Mouse (Mus musculus) limb, embryonic 10.5 days (tissue): ENCODE measurements around the gene Pced1b. TPM values are rescaled to one million over a fixed set of nuclear protein-coding genes. Genes with fewer than 3 reads are reported as not detected.

Source experiments
- DNase-seq: peaks from one replicate; pipeline ENCODE4 v3.0.0-alpha.2; 2017; ENCODE audit warnings: low spot score
- H3K27ac ChIP-seq: fragments of 300-500 bp; sonication (generic); 2 replicates; pipeline ENCODE4 v1.5.1; 2016; ENCODE audit warnings: mild to moderate bottlenecking
- H3K27me3 ChIP-seq: fragments of 300-500 bp; sonication (generic); 2 replicates; pipeline ENCODE4 v1.6.1; 2016; ENCODE audit warnings: low read depth, mild to moderate bottlenecking; ENCODE audit not compliant: poor library complexity, severe bottlenecking
- H3K36me3 ChIP-seq: fragments of 300-500 bp; sonication (generic); 2 replicates; pipeline ENCODE4 v1.6.1; 2016; ENCODE audit warnings: mild to moderate bottlenecking, moderate library complexity
- H3K4me1 ChIP-seq: fragments of 300-500 bp; sonication (generic); 2 replicates; pipeline ENCODE4 v1.6.1; 2016
- H3K4me3 ChIP-seq: fragments of 300-500 bp; sonication (generic); 2 replicates; pipeline ENCODE4 v1.5.1; 2016; ENCODE audit warnings: mild to moderate bottlenecking, moderate library complexity
- H3K9me3 ChIP-seq: fragments of 300-500 bp; sonication (generic); replicated peaks from 2 replicates; pipeline ENCODE4 v1.6.1; 2016; ENCODE audit warnings: mild to moderate bottlenecking
- WGBS: fragments of 180-500 bp; shearing (Covaris S2); methylation state at CpG from one replicate; pipeline ENCODE4 v1.1.7; 2016; 5-methylcytosine and 5-hydroxymethylcytosine counted together
- polyA plus RNA-seq: library from polyadenylated mRNA; unstranded; fragments of >200 nt; fragmentation: Nextera tagmentation; extraction: Ambion mirVana; gene quantifications from 2 replicates; pipeline ENCODE4 v1.2.1, GENCODE M21; 2016

Pced1b gene
- polyA plus RNA-seq, 1 experiment from 2014 or later = 3.6 TPM

GRCm38 (mm10) chr15:97281712-97282571, 35.0 kb downstream of the Pced1b start:
- Histone ChIP-seq H3K4me3 (no peak overlapping the region), H3K9me3 (no peaks in the 10 kb centered on the region), H3K27ac (no peak overlapping the region), H3K4me1 (peaks cover 48% of the 10 kb centered on the region), H3K36me3 (no peaks in the 10 kb centered on the region), H3K27me3 (no peaks in the 10 kb centered on the region)
- no peak for DNase-seq
- 77% methylated on average over 10 of the region's 10 CpGs for WGBS

GRCm38 (mm10) chr15:97282572-97282881, 35.6 kb downstream of the Pced1b start:
- WGBS = 89% methylated on average over 6 of the region's 6 CpGs
- Histone ChIP-seq H3K27ac (no peak overlapping the region), H3K4me1 (peaks cover 42% of the 10 kb centered on the region)

GRCm38 (mm10) chr15:97284201-97284600, 37.3 kb downstream of the Pced1b start:
- Histone ChIP-seq H3K27ac (no peak overlapping the region), H3K4me3 (no peak overlapping the region), H3K9me3 (no peaks in the 10 kb centered on the region), H3K4me1 (peaks cover 40% of the 10 kb centered on the region), H3K36me3 (no peaks in the 10 kb centered on the region), H3K27me3 (no peaks in the 10 kb centered on the region)
- 82% methylated on average over 5 of the region's 5 CpGs for WGBS
- DNase-seq = no peak

More at GRCm38 (mm10) chr15:97282572-97282881, 35.6 kb downstream of the Pced1b start:
- H3K4me3 ChIP-seq = no peak overlapping the region
- no peaks in the 10 kb centered on the region for H3K36me3 ChIP-seq
- DNase-seq = no peak
- no peaks in the 10 kb centered on the region for H3K9me3 ChIP-seq
- no peaks in the 10 kb centered on the region for H3K27me3 ChIP-seq

- Histone ChIP-seq H3K4me3 (no peak overlapping the region), H3K27ac (no peak overlapping the region), H3K27me3 (no peaks in the 10 kb centered on the region), H3K4me1 (peaks cover 27% of the 10 kb centered on the region), H3K9me3 (no peaks in the 10 kb centered on the region), H3K36me3 (no peaks in the 10 kb centered on the region)
- no peak for DNase-seq
- 86% methylated on average over 10 of the region's 10 CpGs for WGBS
Observed at GRCm38 (mm10) chr15:97285665-97286212, 38.8 kb downstream of the Pced1b start.

GRCm38 (mm10) chr15:97286731-97287130, 39.8 kb downstream of the Pced1b start:
- H3K4me3 ChIP-seq = no peak overlapping the region
- DNase-seq = no peak
- no peaks in the 10 kb centered on the region for H3K9me3 ChIP-seq
- peaks cover 29% of the 10 kb centered on the region for H3K4me1 ChIP-seq
- H3K27ac ChIP-seq = no peak overlapping the region
- H3K27me3 ChIP-seq = no peaks in the 10 kb centered on the region
- H3K36me3 ChIP-seq = no peaks in the 10 kb centered on the region
- WGBS = 87% methylated on average over 10 of the region's 10 CpGs

- H3K4me3 ChIP-seq = no peak overlapping the region
- no peak for DNase-seq
- H3K9me3 ChIP-seq = no peaks in the 10 kb centered on the region
- H3K27ac ChIP-seq = no peak overlapping the region
- no peaks in the 10 kb centered on the region for H3K27me3 ChIP-seq
- H3K36me3 ChIP-seq = no peaks in the 10 kb centered on the region
- 87% methylated on average over 5 of the region's 5 CpGs for WGBS
- peaks cover 28% of the 10 kb centered on the region for H3K4me1 ChIP-seq
Observed at GRCm38 (mm10) chr15:97287436-97288143, 40.7 kb downstream of the Pced1b start.

GRCm38 (mm10) chr15:97288690-97289089, 41.8 kb downstream of the Pced1b start:
- no peaks in the 10 kb centered on the region for H3K9me3 ChIP-seq
- H3K27me3 ChIP-seq = no peaks in the 10 kb centered on the region
- WGBS = 80% methylated on average over 13 of the region's 13 CpGs
- no peak overlapping the region for H3K4me3 ChIP-seq
- no peaks in the 10 kb centered on the region for H3K36me3 ChIP-seq
- no peak overlapping the region for H3K27ac ChIP-seq
- no peak for DNase-seq
- H3K4me1 ChIP-seq = peaks cover 18% of the 10 kb centered on the region

GRCm38 (mm10) chr15:97289176-97289575, 42.3 kb downstream of the Pced1b start:
- H3K27me3 ChIP-seq = no peaks in the 10 kb centered on the region

GRCm38 (mm10) chr15:97290351-97290750, 43.4 kb downstream of the Pced1b start:
- no peaks in the 10 kb centered on the region for H3K9me3 ChIP-seq
- H3K27me3 ChIP-seq = no peaks in the 10 kb centered on the region
- no peaks in the 10 kb centered on the region for H3K36me3 ChIP-seq
- WGBS = 91% methylated on average over 6 of the region's 6 CpGs
- no peak for DNase-seq
- H3K4me3 ChIP-seq = no peak overlapping the region
- H3K4me1 ChIP-seq = peaks cover 17% of the 10 kb centered on the region
- no peak overlapping the region for H3K27ac ChIP-seq

More at GRCm38 (mm10) chr15:97289176-97289575, 42.3 kb downstream of the Pced1b start:
- H3K4me1 ChIP-seq = peaks cover 17% of the 10 kb centered on the region
- H3K4me3 ChIP-seq = no peak overlapping the region
- no peak for DNase-seq
- H3K9me3 ChIP-seq = no peaks in the 10 kb centered on the region
- WGBS = 88% methylated on average over 4 of the region's 4 CpGs
- no peaks in the 10 kb centered on the region for H3K36me3 ChIP-seq
- H3K27ac ChIP-seq = no peak overlapping the region

- Histone ChIP-seq H3K27ac (peak overlapping the region; percentile 63; the same call in 1 of the 2 replicates), H3K9me3 (no peaks in the 10 kb centered on the region), H3K4me1 (peaks cover 17% of the 10 kb centered on the region), H3K27me3 (no peaks in the 10 kb centered on the region), H3K36me3 (no peaks in the 10 kb centered on the region), H3K4me3 (no peak overlapping the region)
- peak; percentile 40 for DNase-seq
- WGBS = 78% methylated on average over 21 of the region's 21 CpGs
Observed at GRCm38 (mm10) chr15:97291291-97292050, 44.6 kb downstream of the Pced1b start.

- no peak overlapping the region for H3K27ac ChIP-seq
- H3K4me3 ChIP-seq = no peak overlapping the region
- H3K4me1 ChIP-seq = no peaks in the 10 kb centered on the region
- no peaks in the 10 kb centered on the region for H3K36me3 ChIP-seq
- 87% methylated on average over 9 of the region's 9 CpGs for WGBS
- no peak for DNase-seq
- H3K27me3 ChIP-seq = no peaks in the 10 kb centered on the region
- no peaks in the 10 kb centered on the region for H3K9me3 ChIP-seq
Observed at GRCm38 (mm10) chr15:97307935-97308334, 61.0 kb downstream of the Pced1b start.

GRCm38 (mm10) chr15:97309533-97309932, 62.6 kb downstream of the Pced1b start:
- Histone ChIP-seq H3K27me3 (no peaks in the 10 kb centered on the region), H3K27ac (no peak overlapping the region), H3K36me3 (no peaks in the 10 kb centered on the region), H3K9me3 (no peaks in the 10 kb centered on the region), H3K4me1 (no peaks in the 10 kb centered on the region), H3K4me3 (no peak overlapping the region)
- 91% methylated on average over 2 of the region's 2 CpGs for WGBS
- no peak for DNase-seq
